Mouse (Mus musculus): ENCODE results near the gene Pip5kl1. TPM values are rescaled to one million over a fixed set of nuclear protein-coding genes. Genes with fewer than 3 reads are reported as not detected.
A peak's percentile ranks its signal among the peaks of the same experiment; 100 is the strongest.

The Pip5kl1 gene
- polyA plus RNA-seq, 1 experiment from 2014 or later: 0.08 TPM

- peak; percentile 11 for ATAC-seq (ENCODE audit: low FRiP score, low TSS enrichment)
- Histone ChIP-seq H3K4me1 (replicated peaks; ENCODE audit: control insufficient read depth, insufficient read depth) (peaks cover 6% of the 10 kb centered on the region; the same call in 1 of the 2 replicates), H3K9me3 (ENCODE audit: control insufficient read depth, low read length) (no peaks in the 10 kb centered on the region), H3K4me3 (ENCODE audit: low read depth, low read length) (peak overlapping the region; percentile 70), H3K4me2 (replicated peaks; ENCODE audit: low read depth) (peak overlapping the region; percentile 82), H3K27ac (replicated peaks) (peak overlapping the region; percentile 73; the same call in 1 of the 2 replicates), H3K9ac (ENCODE audit: low read length) (peak overlapping the region; percentile 71), H3K36me3 (ENCODE audit: control insufficient read depth, insufficient read depth, low read length) (no peaks in the 10 kb centered on the region), H3K27me3 (ENCODE audit: control insufficient read depth, insufficient read depth, low read length) (no peaks in the 10 kb centered on the region)
- TF ChIP-seq EP300 (optimal IDR thresholded peaks at IDR 0.05) (no peak), CTCF (IDR thresholded peaks at IDR 0.05; ENCODE audit: low read depth) (no peak)
- 4% methylated on average over 34 of the region's 34 CpGs for WGBS
- no peak for DNase-seq (ENCODE audit: low spot score)
Observed at GRCm38 (mm10) chr2:32607262-32607947, 32.8 kb downstream of the Pip5kl1 start.

DNA sequence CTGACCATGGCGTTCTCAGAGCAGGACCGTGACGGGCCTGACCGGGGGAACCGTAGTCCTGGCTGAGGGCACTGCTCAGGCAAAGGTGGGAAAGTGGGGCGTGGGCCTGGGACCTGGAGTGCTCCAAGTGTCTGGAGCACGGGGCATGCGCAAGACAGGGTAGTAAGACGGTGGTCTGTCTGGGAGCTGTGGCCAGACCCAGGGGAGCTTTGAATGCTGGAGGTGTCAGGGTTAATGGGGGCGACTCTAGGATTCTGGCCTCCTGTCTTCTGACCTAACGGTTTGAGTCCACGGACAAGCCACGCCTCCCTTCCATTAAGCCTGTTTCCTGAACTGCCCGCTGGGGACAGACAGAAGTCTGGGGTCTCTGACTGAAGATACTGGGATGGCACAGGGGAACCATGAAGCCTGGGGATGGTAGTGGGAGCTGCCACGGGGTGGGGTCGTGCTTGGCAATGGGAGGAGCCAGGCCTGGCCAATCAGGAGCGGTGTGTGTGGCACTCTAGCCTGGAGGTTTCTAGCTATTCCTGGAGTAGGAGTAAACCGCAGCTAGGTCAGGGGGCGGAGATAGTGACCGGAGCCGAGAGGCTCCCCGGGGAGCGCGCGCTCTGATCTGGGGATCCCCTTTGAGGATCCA lies 33.7 kb downstream of the Pip5kl1 start:
- peak overlapping the region; percentile 70 for H3K4me3 ChIP-seq (ENCODE audit: low read depth, low read length)
- peak overlapping the region; percentile 82 for H3K4me2 ChIP-seq (replicated peaks; ENCODE audit: low read depth)
- no peaks in the 10 kb centered on the region for H3K27me3 ChIP-seq (ENCODE audit: control insufficient read depth, insufficient read depth, low read length)
- ATAC-seq (ENCODE audit: low FRiP score, low TSS enrichment) (peak; percentile 45), DNase-seq (ENCODE audit: low spot score) (peak; percentile 57)
- H3K4me1 ChIP-seq (replicated peaks; ENCODE audit: control insufficient read depth, insufficient read depth): peaks cover 6% of the 10 kb centered on the region; the same call in 1 of the 2 replicates
- WGBS: 9% methylated on average over 25 of the region's 25 CpGs
- no peaks in the 10 kb centered on the region for H3K9me3 ChIP-seq (ENCODE audit: control insufficient read depth, low read length)
- H3K36me3 ChIP-seq (ENCODE audit: control insufficient read depth, insufficient read depth, low read length): no peaks in the 10 kb centered on the region
- peak overlapping the region; percentile 73 for H3K27ac ChIP-seq (replicated peaks)
- TF ChIP-seq CTCF (IDR thresholded peaks at IDR 0.05; ENCODE audit: low read depth) (0 out of 2 replicates have a peak, but pooled peaks have one; percentile 8), EP300 (optimal IDR thresholded peaks at IDR 0.05) (no peak)
- 0 out of 2 replicates have a peak overlapping the region, but pooled peaks have one; percentile 23 for H3K9ac ChIP-seq (ENCODE audit: low read length)

- H3K27ac ChIP-seq (replicated peaks): peak overlapping the region; percentile 73
- H3K4me1 ChIP-seq (replicated peaks; ENCODE audit: control insufficient read depth, insufficient read depth): peaks cover 6% of the 10 kb centered on the region; the same call in 1 of the 2 replicates
- H3K9ac ChIP-seq (ENCODE audit: low read length): 0 out of 2 replicates have a peak overlapping the region, but pooled peaks have one; percentile 13
- H3K4me2 ChIP-seq (replicated peaks; ENCODE audit: low read depth): peak overlapping the region; percentile 82
- H3K36me3 ChIP-seq (ENCODE audit: control insufficient read depth, insufficient read depth, low read length): no peaks in the 10 kb centered on the region
- no peaks in the 10 kb centered on the region for H3K9me3 ChIP-seq (ENCODE audit: control insufficient read depth, low read length)
- no peak for DNase-seq (ENCODE audit: low spot score)
- ATAC-seq (ENCODE audit: low FRiP score, low TSS enrichment): peak; percentile 11; the same call in 1 of the 2 replicates
- no peak for TF ChIP-seq EP300 (optimal IDR thresholded peaks at IDR 0.05)
- TF ChIP-seq CTCF (IDR thresholded peaks at IDR 0.05; ENCODE audit: low read depth): no peak
- H3K4me3 ChIP-seq (ENCODE audit: low read depth, low read length): peak overlapping the region; percentile 70
- WGBS: 58% methylated on average over 18 of the region's 18 CpGs
- H3K27me3 ChIP-seq (ENCODE audit: control insufficient read depth, insufficient read depth, low read length): no peaks in the 10 kb centered on the region
Observed at GRCm38 (mm10) chr2:32608778-32609435, 34.3 kb downstream of the Pip5kl1 start.

DNA sequence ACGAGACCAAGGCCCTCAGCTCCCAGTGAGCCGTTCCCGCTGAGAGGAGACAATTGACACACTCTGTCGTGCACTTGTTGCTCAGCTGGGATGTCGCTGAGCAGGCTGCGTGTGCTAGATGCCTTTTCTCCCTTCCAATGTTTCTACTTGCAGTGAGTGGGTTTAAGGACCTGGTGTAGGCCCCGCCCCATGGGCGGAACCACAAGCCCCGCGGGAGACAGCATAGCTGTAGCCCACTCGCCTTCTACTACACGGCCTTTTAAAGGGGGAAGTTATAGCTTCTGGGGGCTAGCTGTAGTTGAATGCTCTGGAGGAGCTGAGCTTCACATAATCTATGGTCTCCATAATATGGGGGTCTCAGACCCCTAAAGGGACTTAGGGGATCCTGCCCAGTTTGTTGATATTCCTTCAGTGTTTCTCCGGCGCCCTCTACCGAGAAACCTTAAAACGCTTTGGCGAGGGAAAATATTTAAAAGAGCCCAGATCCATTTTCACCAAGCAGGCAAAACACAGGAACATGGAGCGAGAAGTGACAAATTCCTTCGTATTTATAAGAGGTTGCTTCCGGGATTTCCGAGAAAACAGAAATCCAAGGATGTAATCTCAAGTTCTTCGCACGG lies 36.1 kb downstream of the Pip5kl1 start:
- Histone ChIP-seq H3K27me3 (ENCODE audit: control insufficient read depth, insufficient read depth, low read length) (no peaks in the 10 kb centered on the region), H3K9ac (ENCODE audit: low read length) (peak overlapping the region; percentile 43; the same call in 1 of the 2 replicates), H3K27ac (replicated peaks) (peak overlapping the region; percentile 45), H3K4me1 (replicated peaks; ENCODE audit: control insufficient read depth, insufficient read depth) (peaks cover 6% of the 10 kb centered on the region; the same call in 1 of the 2 replicates), H3K4me3 (ENCODE audit: low read depth, low read length) (peak overlapping the region; percentile 36; the same call in 1 of the 2 replicates), H3K9me3 (ENCODE audit: control insufficient read depth, low read length) (no peaks in the 10 kb centered on the region), H3K36me3 (ENCODE audit: control insufficient read depth, insufficient read depth, low read length) (no peaks in the 10 kb centered on the region), H3K4me2 (replicated peaks; ENCODE audit: low read depth) (peak overlapping the region; percentile 53)
- ATAC-seq (ENCODE audit: low FRiP score, low TSS enrichment): no peak
- WGBS: 12% methylated on average over 23 of the region's 23 CpGs
- DNase-seq (ENCODE audit: low spot score): peak; percentile 54
- peak; percentile 69 for TF ChIP-seq CTCF (IDR thresholded peaks at IDR 0.05; ENCODE audit: low read depth)
- no peak for TF ChIP-seq EP300 (optimal IDR thresholded peaks at IDR 0.05)

- ATAC-seq (ENCODE audit: low FRiP score, low TSS enrichment) (0 out of 2 replicates have a peak, but pooled peaks have one; percentile 21), DNase-seq (ENCODE audit: low spot score) (peak; percentile 72)
- Histone ChIP-seq H3K27me3 (ENCODE audit: control insufficient read depth, insufficient read depth, low read length) (no peaks in the 10 kb centered on the region), H3K9ac (ENCODE audit: low read length) (no peak overlapping the region), H3K4me1 (replicated peaks; ENCODE audit: control insufficient read depth, insufficient read depth) (peaks cover 6% of the 10 kb centered on the region; the same call in 1 of the 2 replicates), H3K9me3 (ENCODE audit: control insufficient read depth, low read length) (no peaks in the 10 kb centered on the region), H3K36me3 (ENCODE audit: control insufficient read depth, insufficient read depth, low read length) (no peaks in the 10 kb centered on the region), H3K27ac (replicated peaks) (no peak overlapping the region), H3K4me2 (replicated peaks; ENCODE audit: low read depth) (no peak overlapping the region), H3K4me3 (ENCODE audit: low read depth, low read length) (no peak overlapping the region)
- TF ChIP-seq CTCF (IDR thresholded peaks at IDR 0.05; ENCODE audit: low read depth) (no peak), EP300 (optimal IDR thresholded peaks at IDR 0.05) (no peak)
- WGBS: 64% methylated on average over 26 of the region's 26 CpGs
Observed at GRCm38 (mm10) chr2:32612274-32612673, 37.7 kb downstream of the Pip5kl1 start.
